Comparison of ENCODE assay signal across 31 mouse cellular contexts in genomic region chr6:115517904-115518303, GRCm38 (mm10). TPM values are rescaled to one million over a fixed set of nuclear protein-coding genes. Genes with fewer than 3 reads are reported as not detected.
DNase-seq lines count a peak whose midpoint lies in the region; ATAC-seq lines count a peak whose summit lies in the region.
"Had no signal": no experiment of that assay in that cellular context is flagged by ENCODE, and none has a peak within 500 bp of the region (broad histone marks: within the 10 kb centered on the region; RNA-seq: fewer than 3 reads in every experiment).

No protein-coding gene starts in this region.

- DNase-seq in liver, embryonic 13.5 days = no peak
- DNase-seq in liver = no peak
- peak; percentile 42 to 65 for DNase-seq in layer of hippocampus, adult 8-10 months (ENCODE audit: low spot score in 2 of 2)
- no peak for DNase-seq in gastrocnemius, postnatal 14 days
- DNase-seq: adrenal gland, postnatal 14 days; cerebellum, adult 8-10 months; cerebellum, postnatal 25 days; gastrocnemius, postnatal 36 days; heart, adult 2 months; heart, postnatal 4 days; kidney, adult 11 months; kidney, postnatal 36 days; lung, embryonic 14.5 days; lung, postnatal 14 days; right cerebral cortex, postnatal 14 days; thymus, postnatal 25 days had no signal

- intact Hi-C loops in gastrocnemius, postnatal 14 days (cut with DNase I; ENCODE audit: low total_unique reads) = no loop called here

- WGBS in liver, embryonic 13.5 days (ENCODE audit: insufficient replicate concordance) = 32% methylated on average over 4 of the region's 4 CpGs

- no peak overlapping the region for H3K9ac ChIP-seq in liver, embryonic 13.5 days
- H3K9ac ChIP-seq: forebrain, embryonic 13.5 days; heart, embryonic 12.5 days; hindbrain, embryonic 13.5 days; kidney, embryonic 15.5 days; limb, embryonic 15.5 days; liver, embryonic 15.5 days; lung, embryonic 14.5 days; neural tube, embryonic 12.5 days had no signal

- H3K27ac ChIP-seq in liver, embryonic 13.5 days = no peak overlapping the region
- H3K27ac ChIP-seq: forebrain, embryonic 13.5 days; heart, adult 2 months; hindbrain, embryonic 13.5 days; kidney, embryonic 15.5 days; limb, embryonic 10.5 days; limb, embryonic 15.5 days; liver, embryonic 15.5 days; neural tube, embryonic 12.5 days had no signal

- peaks cover 35% of the 10 kb centered on the region for H3K4me1 ChIP-seq in liver, embryonic 13.5 days (replicated peaks)
- H3K4me1 ChIP-seq: forebrain, embryonic 13.5 days; neural tube, embryonic 12.5 days had no signal

- no peaks in the 10 kb centered on the region for H3K9me3 ChIP-seq in liver, embryonic 13.5 days (replicated peaks)
- H3K9me3 ChIP-seq: forebrain, embryonic 13.5 days; G1E; heart, embryonic 12.5 days; hindbrain, embryonic 13.5 days; kidney, embryonic 15.5 days; limb, embryonic 10.5 days; limb, embryonic 15.5 days; liver, embryonic 15.5 days; neural tube, embryonic 12.5 days had no signal

- no peak for ATAC-seq in liver, embryonic 13.5 days (ENCODE audit: low read depth)
- ATAC-seq in megakaryocyte progenitor cell, adult 5-6 weeks (replicated peaks; ENCODE audit: poor library complexity) = peak; percentile 2; the same call in 1 of the 2 replicates
- no peak for ATAC-seq in activated CD4-positive, CD25-positive, alpha-beta regulatory T cell, adult 4 months
- ATAC-seq in monocyte, adult 5-6 weeks (replicated peaks; ENCODE audit: insufficient number of reproducible peaks, low FRiP score, low TSS enrichment, poor library complexity, severe bottlenecking) = no peak
- ATAC-seq: forebrain, embryonic 13.5 days; midbrain, embryonic 16.5 days had no signal

- no peaks in the 10 kb centered on the region for H3K36me3 ChIP-seq in liver, embryonic 13.5 days
- H3K36me3 ChIP-seq: G1E; heart, embryonic 12.5 days; hindbrain, embryonic 13.5 days; kidney, embryonic 15.5 days; limb, embryonic 10.5 days; limb, embryonic 15.5 days; liver, embryonic 15.5 days; neural tube, embryonic 12.5 days had no signal

- no peak overlapping the region for H3K4me3 ChIP-seq in liver, embryonic 13.5 days (replicated peaks)
- H3K4me3 ChIP-seq: forebrain, embryonic 13.5 days; heart, adult 2 months; heart, embryonic 12.5 days; hindbrain, embryonic 13.5 days; kidney, embryonic 15.5 days; limb, embryonic 10.5 days; limb, embryonic 15.5 days; liver, embryonic 15.5 days; myocyte; neural tube, embryonic 12.5 days had no signal

- H3K27me3 ChIP-seq in liver, embryonic 13.5 days = no peaks in the 10 kb centered on the region
- H3K27me3 ChIP-seq: forebrain, embryonic 13.5 days; hindbrain, embryonic 13.5 days; kidney, embryonic 15.5 days; limb, embryonic 15.5 days; liver, embryonic 15.5 days; neural tube, embryonic 12.5 days had no signal

- 0 out of 2 replicates have a peak overlapping the region, but pooled peaks have one; percentile 41 for H3K4me2 ChIP-seq in liver, embryonic 13.5 days
- H3K4me2 ChIP-seq: forebrain, embryonic 13.5 days; heart, embryonic 12.5 days; hindbrain, embryonic 13.5 days; kidney, embryonic 15.5 days; limb, embryonic 15.5 days; lung, embryonic 14.5 days; midbrain, embryonic 11.5 days; neural tube, embryonic 12.5 days had no signal

RNA-seq across cellular contexts. Expression of gene Tsen2, which starts 26.6 kb away (rescaled TPM):
- polyA plus RNA-seq in liver, embryonic 13.5 days (2015; fragmentation: Nextera tagmentation; extraction: Ambion mirVana) = 15.6 and 16.8 TPM in 2 replicates
- total RNA-seq in layer of hippocampus, adult 8-10 months (2022) = 10 to 100 TPM; 26.6 to 37.1 (median 27.1) TPM
- total RNA-seq in megakaryocyte progenitor cell, adult 5-6 weeks (2015) = 12.9 and 15.2 TPM in 2 replicates
- total RNA-seq in megakaryocyte progenitor cell, adult 5-6 weeks (2017) = 12.3 and 25.9 TPM in 2 replicates
- 1 to 10 TPM; 6.0 to 7.4 TPM for total RNA-seq in gastrocnemius, postnatal 14 days (2021)
- 10 to 100 TPM in 1 of 2 experiments, 1 to 10 TPM in 1; 9.8 to 12.4 TPM for polyA plus RNA-seq in activated CD4-positive, CD25-positive, alpha-beta regulatory T cell, adult 4 months (2017; shearing (Covaris generic))
- total RNA-seq in monocyte, adult 5-6 weeks (2017) = 1.3 to 7.5 TPM (median 2.8 TPM) in 3 replicates

Comparison
In these comparisons a context has a peak if more than half of its experiments do, and no peak if none do; other contexts are left out.
1. DNase-seq: peak in layer of hippocampus, adult 8-10 months (2 of 2); none in liver, embryonic 13.5 days (single experiment), liver (single experiment) and gastrocnemius, postnatal 14 days (single experiment).